Mouse (Mus musculus): ENCODE results near the gene Rnf11.
A peak's percentile ranks its signal among the peaks of the same experiment; 100 is the strongest.

Rnf11 gene

DNA sequence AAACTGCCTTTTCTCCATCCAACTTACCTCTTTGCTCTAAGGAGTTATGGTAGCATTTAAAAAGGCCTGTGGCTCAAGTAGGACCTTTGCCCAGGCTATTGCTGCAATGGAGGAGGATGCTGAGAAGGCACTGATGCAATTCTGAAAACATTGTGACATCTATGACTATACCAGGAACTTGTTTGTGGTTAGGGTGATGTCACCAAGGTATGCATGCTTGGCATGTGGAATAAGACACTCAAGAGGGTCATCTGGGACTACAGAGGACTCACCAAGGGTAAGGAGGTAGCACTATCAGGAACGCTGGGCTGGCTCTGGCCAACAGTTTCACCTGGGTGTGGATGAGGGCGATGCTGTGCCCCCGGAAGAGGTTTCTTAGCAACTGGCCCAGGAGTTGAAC lies at the start of gene Rnf11:
Rnf11 (minus strand) TSS at position 108 of the 400 bp plus-strand sequence.
- no peak for DNase-seq (ENCODE audit: low read depth, low spot score)

DNA sequence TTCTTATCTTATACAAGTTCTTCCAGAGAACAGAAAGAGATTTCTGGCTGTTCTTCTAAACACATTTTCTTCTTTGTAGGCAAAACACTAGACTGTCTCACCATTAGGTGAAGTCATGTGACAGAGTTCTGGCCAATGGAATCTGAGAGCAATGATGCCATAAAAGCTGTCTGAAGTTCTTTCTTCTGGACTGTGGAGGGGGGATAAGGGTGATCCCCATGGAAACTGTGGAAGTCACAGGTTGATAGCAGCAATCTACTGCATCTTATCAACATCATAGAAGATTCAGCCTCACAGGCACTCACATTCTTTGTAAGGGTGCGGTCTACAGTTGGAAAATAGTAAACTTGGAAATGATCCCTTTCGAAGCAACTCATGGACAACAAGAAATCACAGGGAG lies 46.6 kb upstream of the Rnf11 start, which contains the start of gene 4930522H14Rik:
4930522H14Rik (minus strand) TSS at position 187 of the 400 bp plus-strand sequence.
- DNase-seq (ENCODE audit: low read depth, low spot score) = no peak

DNA sequence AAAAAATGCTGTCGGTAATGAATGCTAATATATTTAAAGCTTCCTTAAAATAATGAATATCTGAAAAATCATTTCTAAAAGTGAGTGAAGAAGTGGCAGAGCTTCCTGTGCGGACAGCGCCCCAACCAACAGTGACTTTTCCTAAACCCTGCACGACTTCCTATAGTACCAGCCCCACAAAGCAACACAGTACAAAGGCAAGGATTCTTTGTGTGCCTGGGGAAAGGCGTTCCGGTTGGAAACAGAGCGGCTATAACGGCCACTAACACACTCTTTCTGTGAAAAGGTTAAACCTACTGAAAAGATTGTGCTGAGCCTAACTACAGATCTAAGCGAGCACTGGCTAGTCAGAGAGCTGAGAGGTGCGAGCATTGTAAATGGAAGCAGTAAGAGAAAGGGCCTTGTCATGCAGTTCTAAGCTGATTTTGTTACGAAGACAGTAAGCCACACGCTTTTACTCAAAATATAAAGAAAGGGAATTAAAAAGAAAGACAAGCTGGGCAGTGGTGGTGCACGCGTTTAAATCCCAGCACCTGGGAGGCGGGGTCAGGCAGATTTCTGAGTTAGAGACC lies 45.8 kb upstream of the Rnf11 start:
- DNase-seq (ENCODE audit: low read depth, low spot score) = no peak

DNA sequence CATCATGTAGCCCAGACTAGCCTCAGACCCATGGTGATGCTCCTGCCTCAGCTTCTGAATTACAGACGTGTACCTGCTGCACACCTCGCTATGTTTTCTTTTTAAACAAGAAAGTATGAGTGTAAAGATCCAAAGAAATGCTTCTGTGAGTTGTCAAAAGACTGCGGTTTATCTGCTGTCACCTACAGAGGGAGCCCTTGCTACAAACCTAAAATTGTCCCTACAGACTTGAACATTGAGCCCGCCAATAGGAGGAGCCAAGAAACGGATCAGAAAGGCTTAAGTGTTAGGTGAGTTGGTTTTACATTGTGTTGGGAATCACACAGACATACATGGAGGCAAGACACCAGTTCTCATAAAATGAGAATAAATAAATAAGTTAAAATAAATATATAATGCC lies 20.4 kb upstream of the Rnf11 start:
- DNase-seq (ENCODE audit: low read depth, low spot score) = peak; percentile 13

DNA sequence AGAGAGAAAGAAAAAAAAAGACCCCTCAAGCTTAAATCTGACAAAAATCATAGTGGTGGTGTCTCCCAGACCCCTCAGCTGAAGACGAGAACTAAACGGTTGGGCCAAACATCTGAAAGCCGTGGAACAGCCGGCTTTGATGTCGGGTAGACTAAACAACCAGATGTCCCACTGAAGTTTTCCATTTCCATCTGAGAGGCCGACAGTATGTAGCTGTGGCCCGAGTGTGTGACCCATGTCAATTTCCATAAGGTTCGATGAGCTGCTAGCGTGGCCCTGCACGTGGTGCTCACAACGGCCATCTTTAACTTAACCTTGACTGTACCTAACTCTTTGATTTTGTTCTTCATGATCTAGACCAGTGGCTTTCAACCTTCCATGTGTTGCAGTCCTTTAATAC lies 13.9 kb upstream of the Rnf11 start:
- DNase-seq (ENCODE audit: low read depth, low spot score) = no peak

DNA sequence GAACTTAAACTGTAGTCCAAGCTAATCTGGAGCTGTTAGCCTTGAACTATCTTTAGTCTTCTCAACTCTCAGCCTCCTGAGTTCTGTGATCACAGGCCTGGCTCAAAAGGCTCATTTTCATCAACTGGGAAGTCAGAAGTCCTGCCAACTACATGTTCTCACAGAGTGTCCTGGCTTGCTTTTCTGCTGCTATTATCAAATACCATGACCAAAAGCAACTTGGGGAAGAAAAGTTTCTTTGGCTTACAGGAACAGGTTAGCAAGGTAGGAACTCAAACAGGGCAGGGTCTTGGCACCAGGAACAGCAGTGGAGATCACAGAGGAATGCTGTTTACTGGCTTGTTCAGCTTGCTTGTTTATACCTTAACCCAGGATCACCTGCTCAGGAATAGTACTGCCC lies 9.1 kb upstream of the Rnf11 start:
- DNase-seq (ENCODE audit: low read depth, low spot score) = no peak

DNA sequence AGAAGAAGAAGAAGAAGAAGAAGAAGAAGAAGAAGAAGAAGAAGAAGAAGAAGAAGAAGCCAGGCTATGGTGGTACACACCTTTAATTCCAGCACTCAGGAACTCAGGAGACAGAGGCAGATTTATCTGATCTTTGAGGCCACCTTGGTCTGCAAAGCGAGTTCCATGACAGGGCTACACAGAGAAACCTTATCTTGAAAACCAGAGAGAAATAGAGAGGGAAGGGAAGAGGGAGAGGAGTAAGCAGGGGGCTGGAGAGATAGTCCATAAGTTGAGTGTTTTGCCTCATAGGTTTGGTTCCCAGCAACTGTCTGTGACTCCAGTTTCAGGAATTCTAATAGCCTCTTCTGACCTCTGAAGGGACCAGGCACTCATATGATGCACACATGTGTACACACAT lies 4.3 kb upstream of the Rnf11 start:
- DNase-seq (ENCODE audit: low read depth, low spot score) = no peak

DNA sequence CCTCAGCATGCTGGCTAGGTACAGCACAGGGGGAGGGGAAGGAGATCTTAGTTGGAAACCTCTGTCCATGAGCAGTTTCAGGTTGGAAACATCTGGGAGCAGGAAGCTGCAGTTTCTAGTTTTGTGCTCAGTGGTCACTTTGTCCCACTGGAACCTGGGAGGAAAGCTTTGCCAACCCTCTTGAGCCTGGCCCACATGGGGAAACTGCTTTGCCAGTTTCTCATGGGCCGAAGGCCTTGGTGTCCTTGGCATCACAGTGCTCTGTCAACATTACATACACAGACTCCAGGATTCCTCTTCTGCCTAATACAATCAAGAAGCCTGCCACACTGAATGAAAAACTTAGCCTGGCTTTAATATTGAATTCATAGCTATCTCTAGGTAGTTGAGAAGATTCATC lies 1.8 kb downstream of the Rnf11 start:
- no peak for DNase-seq (ENCODE audit: low read depth, low spot score)

DNA sequence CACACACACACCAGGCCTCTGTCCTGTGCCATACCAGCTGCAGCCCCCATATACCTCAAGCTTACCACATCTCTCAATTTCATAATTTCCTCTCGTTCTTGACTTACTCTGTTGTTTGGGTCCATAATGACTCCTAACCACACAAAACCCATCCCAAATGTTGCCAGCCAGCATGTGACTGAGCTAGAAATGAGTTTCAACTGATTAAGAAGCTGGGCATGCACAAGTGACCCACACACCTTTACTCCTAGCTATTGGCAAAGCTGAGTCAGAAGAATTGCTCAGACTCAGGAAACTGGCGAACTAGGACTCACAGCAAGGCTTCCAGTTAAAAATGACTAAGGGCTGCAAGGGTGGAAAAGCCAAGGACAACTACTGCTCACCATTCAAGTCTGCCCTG lies 3.1 kb downstream of the Rnf11 start:
- DNase-seq (ENCODE audit: low read depth, low spot score) = no peak

DNA sequence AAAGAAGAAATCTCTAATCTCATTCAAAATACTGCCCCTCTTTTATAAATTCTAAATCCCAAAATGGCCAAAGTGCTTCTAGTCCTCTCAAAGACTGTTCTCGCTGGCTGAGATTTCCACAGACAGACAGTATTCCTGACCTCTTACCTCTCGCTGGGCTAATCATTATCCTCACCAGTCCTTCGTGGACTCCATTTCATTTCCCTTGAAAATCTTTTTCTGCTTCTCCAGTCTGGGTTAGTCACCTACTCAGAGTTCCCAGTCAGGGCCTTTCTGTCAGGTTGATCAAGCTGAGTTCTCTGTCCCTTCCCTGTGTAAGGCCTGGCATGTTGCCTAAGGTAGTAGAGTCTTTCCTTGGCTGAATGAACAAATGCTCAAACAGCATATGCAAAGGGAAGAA lies 7.1 kb downstream of the Rnf11 start:
- DNase-seq (ENCODE audit: low read depth, low spot score) = no peak

DNA sequence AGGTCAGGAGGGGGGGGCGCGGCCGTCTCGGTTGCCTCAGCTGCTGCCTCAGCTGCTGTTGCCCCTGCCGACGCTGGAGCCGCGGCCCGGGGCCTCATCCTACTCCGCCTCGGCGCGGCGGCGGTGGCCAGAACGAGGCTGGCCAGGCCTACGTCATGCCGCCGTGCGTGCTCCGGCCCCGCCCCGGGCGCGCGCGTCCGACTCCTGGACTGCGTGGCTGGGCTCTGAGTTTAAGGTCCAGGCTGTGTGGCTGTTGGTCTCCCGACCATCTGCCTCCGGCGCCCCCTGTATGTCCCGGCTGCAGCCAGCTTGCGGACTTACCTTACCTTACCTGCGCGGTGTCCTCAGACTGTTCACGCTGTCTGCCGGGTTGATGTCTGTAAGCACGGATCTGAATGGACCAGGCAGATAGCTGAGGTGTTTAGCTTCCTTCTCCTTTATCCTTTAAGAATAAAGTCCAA lies 7.9 kb downstream of the Rnf11 start:
- peak; percentile 88 for DNase-seq (ENCODE audit: low read depth, low spot score)

DNA sequence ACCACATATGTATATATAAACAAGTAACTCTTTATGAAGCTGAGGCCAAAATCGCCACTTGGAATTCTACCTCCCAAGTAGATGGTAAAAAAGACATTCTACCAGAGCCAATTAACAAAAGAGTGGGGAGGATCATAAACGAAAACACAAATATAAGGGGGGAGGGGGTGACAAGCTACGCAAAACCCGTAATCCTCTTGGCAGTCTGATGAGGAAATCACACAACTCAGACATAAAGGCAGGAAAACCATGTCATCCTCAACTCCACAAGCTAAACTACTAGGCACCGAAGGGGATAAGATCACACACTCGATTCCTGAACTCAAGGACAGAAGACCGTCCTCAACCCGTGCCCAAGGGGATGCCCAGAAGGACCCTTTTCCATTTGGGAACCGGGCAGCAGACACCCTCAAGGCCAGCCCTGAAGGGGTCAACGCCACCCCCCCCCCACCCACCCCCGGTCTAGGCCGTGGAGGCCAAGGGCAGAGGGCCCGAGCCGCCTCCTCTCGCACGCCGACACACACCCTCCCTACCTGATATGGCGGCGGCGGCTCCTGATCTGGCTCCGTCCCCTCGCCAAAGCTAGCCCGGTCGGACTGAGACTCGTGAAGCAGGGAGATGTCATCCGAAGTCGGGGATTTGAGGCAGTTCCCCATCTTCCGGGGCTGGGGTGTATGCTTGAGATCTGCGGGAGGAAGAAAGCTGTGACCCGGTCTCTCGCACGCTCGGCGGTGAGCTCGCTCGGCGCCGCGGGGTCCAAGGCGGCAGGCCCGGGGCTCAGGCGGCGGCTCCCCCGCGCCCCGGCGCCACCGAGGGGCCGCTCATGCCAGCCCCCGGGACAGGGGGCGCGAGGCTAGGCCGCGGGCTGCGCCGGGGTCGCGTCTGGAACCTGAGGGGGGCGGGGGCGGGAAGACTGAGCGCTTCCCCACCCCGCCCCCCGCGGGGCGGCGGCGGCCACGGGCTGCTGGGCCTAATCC lies 8.7 kb downstream of the Rnf11 start:
- peak; percentile 36 for DNase-seq (ENCODE audit: low read depth, low spot score)

DNA sequence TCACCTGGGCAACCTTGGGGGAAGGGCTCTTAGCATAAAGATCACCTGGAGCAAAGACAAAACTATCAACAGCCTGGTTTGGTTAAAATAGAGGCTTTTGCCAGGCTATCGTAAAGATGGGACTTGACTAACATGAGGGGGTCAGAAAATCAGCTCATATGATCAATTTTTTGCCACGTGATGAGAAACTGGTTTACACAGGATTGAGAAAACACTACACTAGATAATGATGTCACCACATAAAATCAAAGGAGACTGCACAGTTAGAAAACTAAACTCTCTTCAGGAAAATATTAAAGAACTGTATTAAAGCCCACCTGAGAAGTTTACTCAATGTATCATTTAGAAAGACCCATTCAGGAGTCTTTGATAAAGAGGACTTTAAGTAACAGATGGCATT lies 9.4 kb downstream of the Rnf11 start:
- DNase-seq (ENCODE audit: low read depth, low spot score) = no peak

DNA sequence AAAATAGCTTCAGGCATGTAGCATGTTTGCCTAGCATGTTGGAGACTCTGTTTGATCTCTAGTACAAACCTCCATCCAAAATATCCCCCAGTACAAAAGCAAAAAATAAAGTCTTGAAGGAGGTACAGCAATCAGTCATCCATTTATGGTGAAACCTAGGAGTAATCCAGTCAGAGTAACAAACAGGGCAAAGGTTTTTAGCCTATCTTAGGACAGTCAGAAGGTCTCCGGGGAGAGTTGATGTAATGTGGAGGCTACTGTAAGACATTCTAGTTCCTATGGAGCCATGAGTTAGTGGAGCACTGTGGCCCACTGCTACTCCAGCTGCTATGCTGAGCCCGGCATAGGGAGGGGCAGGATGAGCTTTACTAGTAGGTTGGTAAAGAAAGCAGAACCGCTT lies 12.0 kb downstream of the Rnf11 start:
- DNase-seq (ENCODE audit: low read depth, low spot score) = no peak

DNA sequence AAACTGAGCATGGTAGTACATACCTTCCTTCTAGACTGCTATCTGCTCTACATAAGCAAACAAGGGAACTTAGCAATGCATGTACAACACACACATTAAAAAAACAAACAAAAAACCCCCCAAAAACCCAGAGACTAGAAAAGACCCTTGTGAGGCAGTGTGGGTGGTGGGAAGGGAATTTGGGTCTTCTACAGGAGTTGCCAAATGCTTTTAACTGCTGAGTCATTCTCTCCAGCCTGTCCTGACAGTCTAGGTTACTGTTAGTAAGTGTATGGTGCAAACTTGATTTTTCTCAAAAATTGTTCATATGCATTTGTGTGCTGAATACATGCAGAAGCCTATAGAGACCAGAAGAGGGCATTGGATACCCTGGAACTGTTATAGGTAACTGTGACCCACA lies 12.9 kb downstream of the Rnf11 start:
- no peak for DNase-seq (ENCODE audit: low read depth, low spot score)

DNA sequence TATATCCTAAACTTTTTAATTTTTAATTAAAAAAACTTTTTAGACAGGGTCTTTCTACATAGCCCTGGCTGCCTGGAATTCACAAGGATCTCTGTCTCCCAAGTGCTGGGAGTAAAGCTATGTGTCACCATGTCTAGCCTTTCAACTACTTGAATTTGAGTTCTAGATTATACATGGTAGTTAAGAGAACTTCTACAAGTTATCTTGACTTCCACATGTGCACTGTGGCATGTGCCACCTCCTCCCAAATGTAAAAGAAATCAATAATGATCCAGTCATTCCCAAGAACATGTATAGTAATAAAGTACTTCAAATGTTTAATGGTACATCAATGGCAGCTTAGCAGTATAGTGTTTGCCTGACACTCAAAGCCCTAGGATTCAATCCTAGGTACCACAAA lies 16.8 kb downstream of the Rnf11 start:
- no peak for DNase-seq (ENCODE audit: low read depth, low spot score)

DNA sequence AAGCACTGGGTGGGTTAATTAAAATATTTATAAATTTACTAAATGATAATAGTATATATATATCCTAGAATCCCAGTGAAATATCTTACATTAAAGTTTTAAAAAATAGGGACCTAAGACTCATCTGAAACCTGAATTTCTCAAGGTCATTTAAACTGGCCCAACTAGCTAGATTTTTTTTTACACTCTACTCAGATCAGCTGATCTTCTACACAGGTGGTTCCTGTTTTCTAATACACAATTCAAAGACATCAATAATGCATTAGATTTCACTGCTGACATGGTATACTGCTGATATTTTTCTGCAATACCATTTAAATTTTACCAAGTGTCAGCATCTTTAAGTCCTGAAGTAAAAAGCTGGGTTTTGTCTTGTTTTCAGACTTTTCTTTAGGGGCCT lies 20.6 kb downstream of the Rnf11 start:
- no peak for DNase-seq (ENCODE audit: low read depth, low spot score)

DNA sequence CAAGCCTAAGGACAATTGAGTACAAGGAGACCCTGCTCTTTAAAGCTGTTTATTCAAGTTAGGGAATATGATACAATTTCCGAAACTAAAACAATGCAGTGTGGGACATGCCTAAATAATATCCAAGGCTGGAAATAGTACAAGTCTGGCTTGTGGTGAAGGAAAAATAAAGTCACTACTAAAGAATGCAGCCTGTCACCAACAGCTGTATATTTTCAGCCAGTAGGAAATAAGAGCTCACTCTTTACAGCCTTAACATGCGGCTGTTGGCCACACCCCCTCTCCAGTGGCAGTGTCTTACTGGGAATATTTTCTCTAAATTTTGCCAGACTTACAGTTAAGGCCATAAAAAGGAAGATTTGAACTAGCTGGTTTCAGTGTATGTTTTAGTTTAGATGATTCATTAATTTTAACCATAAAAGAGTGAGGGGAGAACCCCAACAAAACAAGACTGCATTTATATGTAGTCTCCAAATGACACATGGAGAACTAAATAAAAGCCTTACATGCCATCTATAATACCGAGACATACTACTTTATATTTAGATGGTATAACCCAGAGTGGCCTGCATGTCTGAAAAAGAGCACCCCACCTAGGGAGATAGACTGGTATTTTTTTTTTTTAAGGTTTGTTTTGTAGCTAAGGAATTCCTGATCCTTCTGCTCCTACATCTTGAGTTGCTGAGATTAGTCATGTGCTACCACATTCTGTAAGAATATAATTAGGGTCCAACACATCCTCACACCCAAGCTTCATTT lies 23.9 kb downstream of the Rnf11 start:
- no peak for DNase-seq (ENCODE audit: low read depth, low spot score)

DNA sequence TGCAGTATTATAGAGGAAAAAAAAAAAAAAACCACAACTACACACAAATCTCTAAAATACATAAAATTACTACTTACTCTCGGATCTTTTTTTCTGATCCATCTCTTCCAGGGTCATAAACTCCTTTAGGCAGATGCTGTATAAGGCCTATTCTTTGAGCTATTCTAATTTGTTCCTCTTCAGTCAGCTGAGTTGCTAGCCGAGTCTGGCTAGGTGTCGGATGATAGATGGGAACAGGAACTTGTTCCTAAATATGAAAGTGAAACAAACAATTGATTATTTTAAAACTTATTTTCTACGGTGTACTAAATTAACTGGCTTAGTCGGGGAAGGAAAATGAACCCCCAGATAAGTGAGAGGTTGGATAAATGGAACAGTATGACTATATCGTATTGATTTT lies 27.7 kb downstream of the Rnf11 start:
- no peak for DNase-seq (ENCODE audit: low read depth, low spot score)

DNA sequence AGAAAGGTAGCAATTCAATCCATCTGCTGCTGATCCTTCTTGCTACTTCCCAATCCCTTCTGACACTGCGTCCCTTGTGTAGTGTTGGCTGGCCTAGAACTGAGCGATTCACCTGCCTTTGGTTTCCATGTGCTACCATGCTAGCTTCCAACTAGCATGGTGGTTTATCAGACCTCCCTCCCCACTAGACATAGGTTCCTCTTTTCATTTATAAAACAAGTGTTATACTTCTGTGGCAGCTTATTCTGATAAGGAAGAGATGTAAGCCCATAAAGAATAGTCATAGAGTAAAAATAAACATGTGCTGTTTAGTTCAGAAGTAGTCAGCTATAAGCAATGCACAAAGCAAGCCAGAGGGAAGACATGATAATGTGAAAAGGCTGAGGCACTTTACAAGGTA lies 36.0 kb downstream of the Rnf11 start:
- DNase-seq (ENCODE audit: low read depth, low spot score) = no peak

DNA sequence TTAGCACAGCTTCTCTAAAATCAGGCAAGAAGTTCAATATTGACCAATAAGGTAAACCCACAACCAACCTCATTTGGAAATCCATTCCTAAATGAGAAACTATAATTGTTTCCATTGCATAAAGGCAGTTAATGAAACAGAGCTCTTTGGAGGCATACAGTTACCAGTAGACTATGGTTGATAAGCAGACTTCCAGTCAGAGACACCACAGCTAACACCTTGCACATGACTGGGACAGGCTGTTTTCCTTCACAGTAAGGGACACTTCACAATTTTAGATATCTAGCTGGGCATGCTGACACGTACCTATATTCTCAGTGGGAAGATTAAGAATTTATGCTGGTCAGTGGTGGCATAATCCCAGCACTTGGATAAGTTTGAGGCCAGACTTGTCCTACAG lies 38.6 kb downstream of the Rnf11 start:
- no peak for DNase-seq (ENCODE audit: low read depth, low spot score)

DNA sequence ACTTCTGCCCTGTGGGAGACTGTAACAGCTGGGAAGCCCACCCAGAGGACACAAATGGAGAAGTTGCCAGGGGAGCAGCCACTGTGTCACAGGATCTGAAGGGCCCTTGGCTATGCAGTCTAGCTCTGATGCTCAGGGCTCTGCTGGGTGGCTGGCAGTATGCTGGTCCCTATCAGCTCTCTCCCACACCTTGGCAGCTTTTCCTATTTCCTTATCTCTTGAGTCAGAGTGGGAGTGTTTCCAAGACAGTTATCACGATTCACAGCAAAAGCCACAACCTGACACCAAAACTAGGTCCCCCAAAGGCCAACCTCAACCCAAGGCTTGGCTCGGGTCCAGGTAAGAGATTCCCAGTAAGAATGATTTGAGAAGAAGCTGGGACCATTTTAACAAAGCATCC lies 39.1 kb downstream of the Rnf11 start:
- DNase-seq (ENCODE audit: low read depth, low spot score) = no peak

All from retina, postnatal 7 days (tissue).